Mouse (Mus musculus) thymus, postnatal 36 days (tissue): ENCODE measurements around the gene Slco3a1.
A peak's percentile ranks its signal among the peaks of the same experiment; 100 is the strongest.
"Not testable (repeated sequence)": the region's sequence is repeated elsewhere in the genome, so short reads cannot be mapped to it uniquely, and the experiment has no call there.

ENCODE experiments used
- DNase-seq, 2 experiments: peaks; one replicate each; pipeline ENCODE4 v3.0.0; 2022; ENCODE audit warnings: mixed read lengths in 2 of 2

The Slco3a1 gene

GRCm38 (mm10) chr7:74423928-74424850 is 130.4 kb downstream of the Slco3a1 start:
- peak; percentile 25 to 35 for DNase-seq

- no peak for DNase-seq
These were observed 131.3 kb downstream of the Slco3a1 start for GRCm38 (mm10) chr7:74423316-74423715.

- no peak for DNase-seq
These were observed 131.8 kb downstream of the Slco3a1 start for GRCm38 (mm10) chr7:74422731-74423130.

DNA sequence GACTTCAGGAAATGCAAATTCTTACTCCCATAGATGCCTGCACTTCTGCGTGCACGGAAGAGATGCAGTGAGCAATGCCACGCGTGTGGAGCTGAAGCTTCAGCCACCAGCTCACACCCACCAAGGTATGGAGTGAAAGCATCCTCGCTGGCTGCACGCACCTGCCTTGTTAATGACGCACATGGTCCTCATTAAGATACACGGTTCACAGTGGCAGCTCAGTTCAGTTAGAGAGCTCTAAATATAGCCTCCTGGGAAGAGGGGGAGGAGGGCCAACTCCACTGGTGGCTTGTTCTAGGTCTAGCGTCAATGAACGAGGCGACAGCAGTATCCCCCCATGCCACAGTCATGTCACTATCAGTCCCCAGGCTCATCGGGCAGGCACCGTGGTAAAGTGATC is 132.6 kb downstream of the Slco3a1 start:
- DNase-seq = no peak

- no peak for DNase-seq
These were observed 133.0 kb downstream of the Slco3a1 start for GRCm38 (mm10) chr7:74421591-74421990.

- no peak for DNase-seq
These were observed 134.9 kb downstream of the Slco3a1 start for GRCm38 (mm10) chr7:74419706-74420105.

DNA sequence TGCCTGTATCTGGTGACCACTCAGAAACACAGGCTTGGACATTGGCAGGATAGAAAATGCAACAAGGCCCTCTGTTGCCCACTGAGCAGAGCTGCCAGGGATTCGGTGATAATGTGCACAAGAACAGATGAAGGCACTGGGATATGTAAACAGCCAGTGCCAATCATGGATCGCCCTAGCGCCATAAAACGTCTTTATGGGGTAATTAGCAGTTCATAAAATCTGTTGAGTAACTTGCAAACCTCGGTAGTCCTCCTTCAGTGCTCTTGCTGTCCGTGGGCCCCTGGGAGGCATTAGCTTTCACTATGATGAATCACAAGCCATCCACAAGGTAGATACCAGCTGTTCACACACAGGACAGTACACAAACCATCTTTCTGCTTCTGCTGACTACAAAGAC is 137.6 kb downstream of the Slco3a1 start:
- no peak for DNase-seq

DNA sequence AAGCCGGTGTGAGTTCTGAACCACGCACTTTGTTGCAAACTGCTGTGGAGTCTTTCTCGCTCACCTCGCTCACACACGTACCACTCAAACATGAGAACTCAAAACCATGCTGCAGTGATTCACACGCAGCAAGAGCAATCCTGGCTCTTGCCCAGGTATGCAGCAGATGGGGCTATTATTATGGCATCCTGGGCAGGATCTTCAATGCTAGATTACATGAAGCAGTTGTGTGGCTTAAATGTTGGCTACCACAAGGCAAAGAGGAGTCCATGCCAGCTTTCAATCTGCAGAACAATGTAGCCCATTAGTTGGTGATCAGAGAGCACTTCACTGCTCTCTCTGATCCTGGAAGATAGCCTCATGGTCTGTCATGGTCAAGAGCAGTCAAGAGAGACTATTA is 139.3 kb downstream of the Slco3a1 start:
- DNase-seq = no peak

- no peak for DNase-seq
These were observed 140.6 kb downstream of the Slco3a1 start for GRCm38 (mm10) chr7:74413738-74414716.

GRCm38 (mm10) chr7:74408601-74409323 is 145.8 kb downstream of the Slco3a1 start:
- DNase-seq = no peak

DNA sequence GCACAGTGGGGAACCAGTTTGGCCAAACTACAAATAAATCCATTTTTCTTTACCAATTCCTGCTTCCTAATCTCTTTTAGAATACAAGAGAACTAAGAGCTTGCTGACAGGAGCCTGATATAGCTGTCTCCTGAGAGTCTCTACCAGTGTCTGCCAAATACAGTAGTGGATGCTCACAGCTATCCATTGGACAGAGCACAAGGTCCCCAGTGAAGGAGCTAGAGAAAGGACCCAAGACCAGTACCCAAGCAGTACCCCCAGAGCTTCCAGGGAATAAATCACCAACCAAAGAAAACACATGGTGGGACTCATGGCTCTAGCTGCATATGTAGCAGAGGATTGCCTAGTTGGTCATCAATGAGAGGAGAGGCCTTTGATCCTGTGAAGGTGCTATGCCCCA is 146.7 kb downstream of the Slco3a1 start:
- DNase-seq = not testable (repeated sequence)

DNA sequence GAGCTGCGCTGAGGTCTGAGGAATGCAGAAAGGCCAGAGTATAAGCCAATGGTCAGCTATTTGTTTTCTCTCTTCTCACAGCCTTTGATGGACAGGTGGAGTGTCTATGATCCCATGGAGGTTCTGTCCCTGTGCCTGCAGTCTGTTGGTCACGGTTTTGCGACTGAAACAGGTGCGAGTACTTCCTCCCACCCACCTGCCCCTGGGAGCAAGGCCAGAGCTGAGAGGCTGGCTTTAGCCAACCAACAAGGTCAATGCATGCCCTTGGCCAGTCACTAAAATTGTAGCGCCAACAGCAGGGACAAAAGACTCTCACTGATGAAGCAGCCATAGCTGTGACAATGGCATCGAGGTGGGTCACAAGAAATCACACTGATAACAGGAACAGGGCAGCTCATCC is 154.9 kb downstream of the Slco3a1 start:
- no peak for DNase-seq

GRCm38 (mm10) chr7:74399154-74399553 is 155.4 kb downstream of the Slco3a1 start:
- DNase-seq = no peak

DNA sequence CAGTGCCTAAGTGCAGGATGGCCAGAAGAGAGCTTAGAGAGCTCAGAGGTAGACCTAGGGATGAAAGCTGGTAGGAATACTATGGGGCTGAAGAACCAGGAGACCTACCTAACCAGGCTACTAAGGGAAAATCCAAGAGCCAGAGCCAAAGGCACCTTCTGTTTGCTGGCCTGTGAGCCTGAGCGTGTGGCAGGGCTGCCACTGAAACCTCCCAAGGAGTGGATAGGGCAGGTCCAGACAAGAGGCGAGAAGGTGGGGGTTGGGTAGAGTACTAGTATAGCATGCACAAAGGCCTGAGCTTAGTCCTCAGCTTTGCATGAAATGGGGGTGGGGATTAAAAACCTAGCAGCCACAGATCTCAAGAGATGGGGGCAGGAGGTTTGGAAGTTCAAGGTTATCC is 156.3 kb downstream of the Slco3a1 start:
- DNase-seq = no peak

GRCm38 (mm10) chr7:74391451-74391873 is 163.1 kb downstream of the Slco3a1 start:
- no peak for DNase-seq

DNA sequence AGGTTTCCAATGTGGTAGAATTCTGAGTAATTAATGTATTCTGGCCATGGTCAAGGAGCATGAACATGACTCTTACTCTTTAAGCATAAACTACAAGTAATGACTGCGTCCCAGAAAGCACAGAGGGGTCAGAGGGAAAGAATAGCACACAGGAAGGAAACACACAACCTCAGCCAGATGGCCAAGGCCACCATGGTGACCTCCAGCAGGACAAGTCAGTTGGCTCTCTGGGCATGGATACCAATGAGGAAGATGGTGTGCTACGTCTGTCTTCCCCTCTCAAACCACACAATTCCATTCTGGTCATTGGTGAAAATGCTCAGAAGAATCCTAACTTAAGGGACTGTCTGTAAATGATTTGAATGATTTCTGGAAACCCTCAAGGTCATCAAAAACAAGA is 165.0 kb downstream of the Slco3a1 start:
- DNase-seq = no peak

DNA sequence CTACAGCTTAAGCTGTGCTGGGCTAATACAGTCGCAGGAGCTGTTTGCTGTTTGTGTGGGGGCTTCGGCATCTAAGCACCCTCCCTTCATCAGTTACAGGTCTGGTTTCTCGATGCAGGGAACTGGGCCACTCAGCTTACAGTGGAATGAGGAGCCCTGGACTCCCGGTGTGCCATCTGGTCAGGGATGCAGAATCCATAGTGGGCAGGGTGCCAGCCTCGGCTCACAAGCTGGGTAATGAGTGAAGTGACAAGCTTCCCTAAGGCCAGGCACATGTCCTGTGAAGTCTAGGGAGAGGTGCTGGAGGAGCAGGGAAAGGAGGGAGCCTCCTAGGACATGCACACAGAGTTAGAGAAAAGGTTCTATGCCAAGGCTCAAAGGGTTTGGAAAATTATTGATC is 168.3 kb downstream of the Slco3a1 start:
- no peak for DNase-seq

GRCm38 (mm10) chr7:74383040-74383666 is 171.4 kb downstream of the Slco3a1 start:
- DNase-seq = no peak

DNA sequence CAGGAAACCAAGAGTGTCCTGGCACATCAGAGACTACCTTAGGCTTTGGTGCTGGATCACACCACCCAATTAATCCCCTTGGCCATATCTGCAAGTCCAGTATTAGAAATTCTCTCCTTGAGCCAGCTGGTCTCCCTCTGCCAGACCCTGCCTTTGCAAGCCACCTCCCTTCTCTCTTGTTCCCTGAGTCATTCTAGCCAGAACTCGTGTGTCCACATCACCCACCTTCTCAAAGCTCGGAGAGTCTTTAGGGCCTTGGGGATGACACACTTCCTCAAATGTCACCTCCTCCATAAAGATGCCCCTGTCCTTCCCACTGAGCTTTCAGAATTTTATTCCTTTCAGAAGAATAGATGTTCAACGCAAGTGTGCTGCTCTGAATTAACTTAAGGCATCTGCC is 172.3 kb downstream of the Slco3a1 start:
- DNase-seq = no peak

DNA sequence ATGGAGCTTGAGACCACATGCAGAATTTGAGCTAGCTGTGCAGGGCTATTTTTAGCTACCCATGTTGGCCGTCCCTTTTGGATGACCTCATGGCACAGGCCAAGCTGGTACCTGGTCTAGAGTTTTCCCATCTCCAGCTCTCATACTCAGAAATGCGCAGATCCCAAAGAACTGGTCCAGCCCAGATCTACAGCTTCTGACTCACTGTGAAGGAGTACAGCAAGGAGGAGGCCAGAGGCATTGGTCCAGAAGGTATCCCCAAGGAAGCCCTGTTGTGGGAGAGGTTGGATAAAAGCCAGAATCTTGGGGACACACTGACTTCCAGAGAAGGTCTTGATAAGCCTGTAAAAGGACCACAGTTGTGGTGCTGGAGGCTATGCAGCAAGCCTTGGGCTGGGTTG is 172.7 kb downstream of the Slco3a1 start:
- no peak for DNase-seq

GRCm38 (mm10) chr7:74381051-74381450 is 173.5 kb downstream of the Slco3a1 start:
- no peak for DNase-seq

DNA sequence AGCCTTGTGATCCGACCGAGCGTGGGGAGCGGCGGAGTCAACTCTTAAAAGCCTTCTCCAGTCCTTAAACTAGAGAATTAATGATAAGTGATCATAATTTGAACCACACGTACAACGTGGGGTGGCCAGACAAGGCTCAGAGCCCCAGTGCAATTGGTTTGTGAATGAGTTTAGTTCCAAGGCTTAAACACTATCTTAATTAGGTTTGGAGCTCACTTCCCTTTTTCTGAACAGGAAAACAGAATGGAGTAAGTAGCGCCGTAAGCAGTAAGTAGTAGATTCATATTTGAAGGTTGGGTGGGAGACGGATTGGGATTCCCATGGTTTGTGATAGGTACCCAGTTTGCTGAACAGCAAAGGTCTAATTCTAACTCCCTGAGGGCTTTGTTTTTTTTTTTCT is 176.7 kb downstream of the Slco3a1 start:
- no peak for DNase-seq
